Mouse (Mus musculus): Measurements from ENCODE around the gene Gng4.

Gng4 gene

GRCm38 (mm10) chr13:13808337-13809132, 24.7 kb downstream of the Gng4 start:
- in situ Hi-C loops (cut with MboI; ENCODE audit: low pct_unique_long_range_greater_than_20kb in 1 of 2, low sequenced_read_pairs in 2 of 2, unreplicated experiment in 1 of 2) = no loop called here

GRCm38 (mm10) chr13:13810885-13811284, 27.0 kb downstream of the Gng4 start:
- in situ Hi-C loops (cut with MboI; ENCODE audit: low pct_unique_long_range_greater_than_20kb in 1 of 2, low sequenced_read_pairs in 2 of 2, unreplicated experiment in 1 of 2) = no loop called here

DNA sequence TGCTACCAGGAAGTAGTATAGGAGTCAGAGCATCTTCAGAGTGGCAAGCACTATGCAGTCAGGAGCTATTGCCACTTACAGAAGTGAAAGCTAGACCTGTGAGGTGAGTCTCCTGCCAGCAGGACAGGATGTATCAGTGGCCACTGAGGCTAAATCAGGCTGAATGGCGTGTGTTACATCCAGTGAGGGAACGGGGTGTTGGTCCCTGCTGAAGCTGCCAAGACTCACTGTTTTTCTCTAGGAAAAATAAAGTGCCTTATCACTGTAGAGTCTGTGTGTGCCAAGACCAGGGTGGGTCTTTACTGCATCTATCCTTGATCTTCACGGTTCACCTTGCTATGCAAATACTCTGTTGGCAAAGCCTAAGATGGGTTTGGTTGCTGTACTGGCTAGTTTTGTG, 34.8 kb downstream of the Gng4 start:
- in situ Hi-C loops (cut with MboI; ENCODE audit: low pct_unique_long_range_greater_than_20kb in 1 of 2, low sequenced_read_pairs in 2 of 2, unreplicated experiment in 1 of 2) = no loop called here

DNA sequence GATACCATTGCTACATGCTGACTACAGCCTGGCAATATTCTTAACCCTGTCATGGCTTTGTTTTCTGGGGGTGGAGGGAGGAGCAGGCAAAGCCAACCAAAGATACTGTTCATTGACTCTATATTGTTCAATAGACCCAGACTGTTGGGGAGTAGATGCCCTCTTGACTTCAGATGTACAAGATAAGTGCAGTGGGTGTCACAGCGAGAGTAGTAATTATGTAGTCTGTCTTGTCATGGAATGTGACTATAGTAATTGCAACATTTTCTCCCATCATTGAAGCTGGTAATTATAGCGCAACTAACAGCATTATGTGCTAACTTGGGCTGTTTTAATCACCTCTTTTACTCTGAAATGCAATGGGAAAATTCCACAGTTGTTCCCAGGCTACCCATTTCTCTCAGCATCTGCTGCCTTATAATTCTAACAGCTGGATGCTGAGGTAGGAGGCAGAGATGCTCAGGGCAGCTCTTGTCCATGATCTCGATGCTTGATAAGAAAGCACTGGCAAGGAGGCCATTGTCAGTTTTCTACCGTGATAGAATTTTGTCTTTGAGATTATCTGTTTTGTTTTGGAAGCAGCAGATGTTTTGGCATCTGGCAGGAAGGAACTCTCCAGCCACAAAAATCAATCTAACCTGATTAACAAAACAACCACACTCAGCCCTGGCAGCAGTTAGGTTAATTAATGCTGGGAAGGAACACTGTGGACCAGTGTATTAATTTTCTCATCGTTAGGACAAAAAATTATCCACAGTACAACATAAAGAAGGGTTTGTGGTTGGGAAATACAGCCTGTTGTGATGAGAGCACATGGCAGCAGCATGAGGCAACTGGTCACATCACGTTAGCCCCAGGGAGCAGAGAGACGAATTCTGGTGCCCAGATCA, 36.6 kb downstream of the Gng4 start:
- in situ Hi-C loops (cut with MboI; ENCODE audit: low pct_unique_long_range_greater_than_20kb in 1 of 2, low sequenced_read_pairs in 2 of 2, unreplicated experiment in 1 of 2) = no loop called here

DNA sequence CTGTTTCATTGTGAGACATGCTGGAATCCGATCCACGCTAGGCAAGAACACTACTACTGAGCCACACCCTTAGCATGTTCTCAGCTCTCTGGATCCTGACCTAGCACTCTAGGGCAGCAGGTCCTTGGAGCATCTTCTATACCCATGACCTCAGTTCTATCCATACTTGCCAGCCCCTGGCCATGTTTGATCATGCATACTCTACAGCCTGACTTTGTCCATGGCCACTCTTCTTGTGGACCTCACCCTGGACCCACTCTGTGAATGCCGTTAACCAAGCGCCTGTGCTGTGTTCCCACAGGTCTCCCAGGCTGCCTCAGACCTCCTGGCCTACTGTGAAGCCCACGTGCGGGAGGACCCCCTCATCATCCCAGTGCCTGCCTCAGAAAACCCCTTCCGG, 41.1 kb downstream of the Gng4 start:
- in situ Hi-C loops (cut with MboI; ENCODE audit: low pct_unique_long_range_greater_than_20kb in 1 of 2, low sequenced_read_pairs in 2 of 2, unreplicated experiment in 1 of 2) = no loop called here

DNA sequence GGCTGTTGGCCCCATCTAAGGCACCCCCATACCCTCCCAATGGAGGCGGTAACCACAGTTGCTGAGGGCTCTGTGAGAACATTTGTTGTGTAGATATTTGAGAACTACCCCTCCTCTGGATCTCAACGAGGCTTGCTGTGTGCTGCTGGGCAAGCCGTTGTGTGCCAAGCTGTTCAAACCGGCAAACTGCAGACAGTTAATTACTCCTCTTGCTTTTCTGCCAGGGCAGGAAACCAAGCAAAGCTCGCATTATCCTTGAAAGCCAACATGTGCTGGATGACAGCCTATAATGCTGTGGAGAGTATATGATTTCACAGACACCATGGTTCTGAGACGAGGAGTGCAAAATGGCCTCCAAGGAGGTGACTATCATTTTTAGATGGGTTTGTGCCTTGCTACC, 42.7 kb downstream of the Gng4 start:
- in situ Hi-C loops (cut with MboI; ENCODE audit: low pct_unique_long_range_greater_than_20kb in 1 of 2, low sequenced_read_pairs in 2 of 2, unreplicated experiment in 1 of 2) = no loop called here

GRCm38 (mm10) chr13:13828125-13828524, 44.3 kb downstream of the Gng4 start:
- in situ Hi-C loops (cut with MboI; ENCODE audit: low pct_unique_long_range_greater_than_20kb in 1 of 2, low sequenced_read_pairs in 2 of 2, unreplicated experiment in 1 of 2) = no loop called here

- in situ Hi-C loops (cut with MboI; ENCODE audit: low pct_unique_long_range_greater_than_20kb in 1 of 2, low sequenced_read_pairs in 2 of 2, unreplicated experiment in 1 of 2) = no loop called here
Observed at GRCm38 (mm10) chr13:13830469-13831074, 46.7 kb downstream of the Gng4 start.

DNA sequence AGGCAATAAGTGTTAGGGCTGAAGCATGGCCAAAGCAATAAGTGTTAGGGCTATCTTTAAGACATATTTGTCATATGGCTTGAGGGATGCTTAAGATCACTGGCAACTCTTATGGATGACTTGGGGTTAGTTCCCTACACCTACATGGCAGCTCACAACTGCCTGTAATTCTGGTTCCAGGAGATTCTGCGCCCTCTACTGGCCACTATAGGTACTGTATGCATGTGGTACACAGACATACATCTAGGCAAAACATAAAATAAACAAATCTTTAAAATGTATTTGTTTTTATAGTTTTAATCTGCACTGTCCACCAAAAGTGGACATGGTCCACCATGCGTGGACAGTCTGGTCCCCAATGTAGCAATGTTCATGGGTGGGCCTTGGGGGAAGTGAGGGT, 51.3 kb downstream of the Gng4 start:
- in situ Hi-C loops (cut with MboI; ENCODE audit: low pct_unique_long_range_greater_than_20kb in 1 of 2, low sequenced_read_pairs in 2 of 2, unreplicated experiment in 1 of 2) = no loop called here

DNA sequence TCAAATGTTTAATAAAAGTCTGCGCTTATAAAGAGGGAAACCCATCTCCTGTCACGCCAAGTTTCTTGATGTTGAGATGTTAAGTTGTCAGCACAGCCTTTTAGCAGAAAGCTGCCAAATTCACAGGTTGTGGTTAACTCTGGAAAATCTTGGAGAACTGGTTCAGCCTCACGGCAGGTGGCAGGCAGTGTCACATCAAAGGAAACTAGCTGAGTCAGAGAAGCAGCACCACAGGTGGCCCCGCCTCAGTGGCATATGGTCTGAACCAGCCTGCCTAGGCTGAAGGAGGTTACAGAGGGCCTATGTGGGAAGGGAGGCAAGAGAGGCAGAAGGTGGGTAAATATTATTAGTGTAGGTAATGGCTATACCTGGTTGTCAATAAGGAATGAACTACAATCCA, 61.2 kb downstream of the Gng4 start:
- in situ Hi-C loops (cut with MboI; ENCODE audit: low pct_unique_long_range_greater_than_20kb in 1 of 2, low sequenced_read_pairs in 2 of 2, unreplicated experiment in 1 of 2) = no loop called here

DNA sequence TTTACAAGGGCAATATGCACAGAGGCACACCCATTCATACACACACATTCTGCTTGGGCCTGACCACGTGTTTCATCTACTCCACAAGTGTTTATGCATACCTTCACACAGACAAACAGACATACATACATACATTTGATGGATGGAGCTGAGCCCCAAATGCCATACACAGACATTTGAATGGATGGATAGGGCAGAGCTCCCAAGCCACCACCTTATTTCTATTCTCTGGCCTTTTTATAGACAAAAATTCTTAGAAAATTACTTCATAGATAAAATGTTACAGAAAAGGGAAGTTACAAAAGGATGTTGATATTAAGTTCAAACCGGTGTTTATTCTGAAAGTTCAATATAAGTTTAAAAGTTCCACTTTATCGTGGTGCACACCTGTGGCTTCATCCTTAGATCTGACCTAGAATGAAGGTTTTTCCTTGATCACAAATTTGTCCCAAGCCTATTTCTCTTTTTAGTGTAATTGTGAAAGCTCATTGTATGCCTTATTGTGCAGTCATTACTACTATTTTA, 63.3 kb downstream of the Gng4 start:
- in situ Hi-C loops (cut with MboI; ENCODE audit: low pct_unique_long_range_greater_than_20kb in 1 of 2, low sequenced_read_pairs in 2 of 2, unreplicated experiment in 1 of 2) = no loop called here

DNA sequence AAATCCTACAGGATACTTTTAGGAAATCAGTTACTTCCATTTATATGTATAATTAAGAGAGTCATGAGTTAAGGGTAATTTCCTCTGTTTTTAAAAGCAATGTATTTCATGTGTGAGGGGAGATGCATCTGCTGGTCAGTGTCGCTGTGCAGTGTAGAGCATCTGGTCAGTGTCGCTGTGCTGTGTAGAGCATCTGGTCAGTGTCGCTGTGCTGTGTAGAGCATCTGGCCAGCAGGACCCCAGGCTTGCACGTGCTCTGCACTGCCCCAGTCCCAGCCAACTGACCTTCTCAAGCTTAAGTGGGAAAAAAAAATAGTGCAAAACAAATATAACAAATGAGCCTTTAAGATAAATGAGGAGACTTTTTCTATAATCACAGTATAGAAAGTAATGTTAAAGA, 73.3 kb downstream of the Gng4 start:
- in situ Hi-C loops (cut with MboI; ENCODE audit: low pct_unique_long_range_greater_than_20kb in 1 of 2, low sequenced_read_pairs in 2 of 2, unreplicated experiment in 1 of 2) = loop anchor here (25.0 kb wide), 2 partner anchors 195 to 345 kb away; no protein-coding TSS in a partner anchor

DNA sequence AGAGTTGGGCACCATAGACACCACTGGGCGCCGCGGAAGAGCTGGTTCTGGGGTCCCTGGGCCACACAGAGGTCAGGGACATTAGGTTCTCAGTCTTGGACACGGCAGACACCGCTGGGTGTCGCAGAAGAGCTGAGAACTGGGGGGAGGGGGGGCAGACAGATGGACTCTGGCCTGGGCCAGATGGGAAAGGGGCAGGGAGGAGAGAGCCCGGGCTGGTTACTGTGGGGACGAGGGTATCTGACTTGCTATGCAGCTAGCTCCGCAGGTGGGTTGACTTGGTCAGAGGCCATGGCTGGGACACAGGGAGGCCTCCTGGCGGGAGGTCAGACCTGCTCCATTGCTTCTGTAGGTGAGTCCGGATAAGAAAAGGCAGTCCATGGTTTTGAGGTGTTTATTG, 78.5 kb downstream of the Gng4 start:
- in situ Hi-C loops (cut with MboI; ENCODE audit: low pct_unique_long_range_greater_than_20kb in 1 of 2, low sequenced_read_pairs in 2 of 2, unreplicated experiment in 1 of 2) = loop anchor here (25.0 kb wide), 2 partner anchors 200 to 350 kb away; no protein-coding TSS in a partner anchor

DNA sequence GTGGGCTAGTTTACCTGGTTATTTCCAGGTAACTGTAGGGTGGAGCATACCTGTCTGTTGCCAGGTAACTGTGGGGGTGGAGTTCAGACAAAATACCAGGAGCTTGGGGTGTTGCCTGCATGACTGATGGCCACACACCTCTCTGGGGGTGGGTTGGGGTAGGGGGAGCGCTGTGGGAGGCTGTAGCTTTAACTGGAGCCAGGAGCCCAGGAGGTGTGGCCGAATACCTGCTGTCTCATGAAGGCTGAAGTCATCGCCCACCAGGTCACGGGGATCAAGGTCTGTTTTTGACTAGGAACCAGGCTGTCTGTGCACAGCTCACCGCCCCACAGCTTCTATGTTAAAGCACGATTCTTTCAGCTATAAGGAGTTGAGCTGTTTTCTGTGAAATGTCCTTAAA, 79.1 kb downstream of the Gng4 start:
- in situ Hi-C loops (cut with MboI; ENCODE audit: low pct_unique_long_range_greater_than_20kb in 1 of 2, low sequenced_read_pairs in 2 of 2, unreplicated experiment in 1 of 2) = loop anchor here (25.0 kb wide), 2 partner anchors 201 to 351 kb away; no protein-coding TSS in a partner anchor

GRCm38 (mm10) chr13:13866339-13866738, 82.5 kb downstream of the Gng4 start:
- in situ Hi-C loops (cut with MboI; ENCODE audit: low pct_unique_long_range_greater_than_20kb in 1 of 2, low sequenced_read_pairs in 2 of 2, unreplicated experiment in 1 of 2) = loop anchor here (25.0 kb wide), 2 partner anchors 204 to 354 kb away; no protein-coding TSS in a partner anchor

DNA sequence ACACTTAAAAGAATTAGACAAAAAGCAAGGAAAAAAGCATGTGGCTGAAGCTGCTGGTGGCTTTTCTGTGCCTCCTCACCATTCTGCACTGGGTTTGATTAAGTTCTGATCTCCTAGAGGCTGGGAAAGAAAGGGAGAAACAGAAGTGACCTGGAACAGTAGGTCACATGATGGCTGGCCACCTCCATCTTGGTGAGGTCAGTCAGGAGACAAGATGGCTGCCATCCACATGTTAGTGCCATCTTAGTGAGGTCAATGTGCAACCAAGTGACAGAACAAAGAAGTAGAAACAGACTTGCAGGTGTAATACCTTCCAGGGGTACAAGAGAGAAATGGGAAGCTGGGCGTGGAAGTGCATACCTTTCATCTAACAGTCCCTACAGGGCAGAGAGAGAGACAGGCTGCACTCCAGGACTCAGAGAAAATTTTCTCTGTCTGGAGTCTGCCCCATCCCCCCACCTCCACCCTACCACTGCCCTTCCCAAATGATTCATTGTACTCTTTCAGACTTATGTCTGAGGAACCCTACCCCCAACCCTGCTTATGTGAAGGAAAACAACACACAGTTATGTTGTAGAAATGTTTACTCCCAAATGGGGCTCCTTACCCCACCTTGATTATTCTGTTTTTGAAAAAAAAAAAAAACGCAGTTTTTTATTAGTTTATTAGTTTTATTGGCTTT, 83.4 kb downstream of the Gng4 start:
- in situ Hi-C loops (cut with MboI; ENCODE audit: low pct_unique_long_range_greater_than_20kb in 1 of 2, low sequenced_read_pairs in 2 of 2, unreplicated experiment in 1 of 2) = loop anchor here (25.0 kb wide), 2 partner anchors 205 to 355 kb away; no protein-coding TSS in a partner anchor

- in situ Hi-C loops (cut with MboI; ENCODE audit: low pct_unique_long_range_greater_than_20kb in 1 of 2, low sequenced_read_pairs in 2 of 2, unreplicated experiment in 1 of 2) = loop anchor here (25.0 kb wide), 2 partner anchors 206 to 356 kb away; no protein-coding TSS in a partner anchor
Observed at GRCm38 (mm10) chr13:13867922-13868321, 84.1 kb downstream of the Gng4 start.
